Mouse (Mus musculus) forebrain, embryonic 11.5 days (tissue): ENCODE data around the gene Slit1. TPM values are rescaled to one million over a fixed set of nuclear protein-coding genes. Genes with fewer than 3 reads are reported as not detected.

Experiments
- ATAC-seq: fragments of 200-750 bp; cut with Nextera tagmentation; replicated peaks from 2 replicates; pipeline ENCODE4 v1.8.0; 2017; ENCODE audit warnings: moderate TSS enrichment; ENCODE audit not compliant: low FRiP score
- DNase-seq: peaks from one replicate; pipeline ENCODE4 v3.0.0-alpha.2; 2017; ENCODE audit warnings: low spot score
- H3K27ac ChIP-seq: fragments of 300-500 bp; sonication (generic); 2 replicates; pipeline ENCODE4 v1.5.1; 2014; ENCODE audit warnings: low read depth, low read length
- H3K27me3 ChIP-seq: fragments of 300-500 bp; sonication (generic); 2 replicates; pipeline ENCODE4 v1.6.1; 2014; ENCODE audit warnings: mild to moderate bottlenecking, low read length, mixed read lengths; ENCODE audit not compliant: control insufficient read depth, insufficient read depth
- H3K36me3 ChIP-seq: fragments of 300-500 bp; sonication (generic); 2 replicates; pipeline ENCODE4 v1.6.1; 2014; ENCODE audit warnings: mild to moderate bottlenecking, low read length, moderate library complexity, mixed read lengths; ENCODE audit not compliant: control insufficient read depth, insufficient read depth
- H3K4me1 ChIP-seq: fragments of 300-500 bp; sonication (generic); replicated peaks from 2 replicates; pipeline ENCODE4 v1.6.1; 2014; ENCODE audit warnings: low read length, mixed read lengths; ENCODE audit not compliant: control insufficient read depth, insufficient read depth
- H3K4me2 ChIP-seq: fragments of 300-500 bp; sonication (generic); 2 replicates; pipeline ENCODE4 v1.6.1; 2014; ENCODE audit warnings: low read depth, mild to moderate bottlenecking, low read length, moderate library complexity, mixed read lengths; ENCODE audit not compliant: severe bottlenecking
- H3K4me3 ChIP-seq: fragments of 300-500 bp; sonication (generic); 2 replicates; pipeline ENCODE4 v1.5.1; 2014; ENCODE audit warnings: low read depth, low read length
- H3K9ac ChIP-seq: fragments of 300-500 bp; sonication (generic); 2 replicates; pipeline ENCODE4 v1.6.1; 2014; ENCODE audit warnings: low read length
- H3K9me3 ChIP-seq: fragments of 300-500 bp; sonication (generic); 2 replicates; pipeline ENCODE4 v1.6.1; 2016; ENCODE audit warnings: low read length, mixed read lengths; ENCODE audit not compliant: control insufficient read depth
- WGBS: fragments of 180-500 bp; shearing (Covaris S2); extraction: QIAGEN DNeasy Blood & Tissue Kit; methylation state at CpG from one replicate; pipeline ENCODE4 v1.1.7; 2014; 5-methylcytosine and 5-hydroxymethylcytosine counted together
- polyA plus RNA-seq: library from polyadenylated mRNA; unstranded; fragments of >200 nt; fragmentation: Nextera tagmentation; extraction: Ambion mirVana; gene quantifications from 2 replicates; pipeline ENCODE4 v1.2.1, GENCODE M21; 2014

Slit1 gene
- polyA plus RNA-seq: 4.6 and 5.6 TPM in 2 replicates

GRCm38 (mm10) chr19:41743396-41743795, at the start of gene Slit1:
TSS of gene Slit1 (minus strand) at chr19:41743665.
- H3K4me1 ChIP-seq: peaks cover 32% of the 10 kb centered on the region
- H3K9me3 ChIP-seq: no peaks in the 10 kb centered on the region
- H3K4me3 ChIP-seq: peak within 1 kb of the TSS; percentile 42
- 0 out of 2 replicates have a peak, but pooled peaks have one; percentile 13 for ATAC-seq
- H3K9ac ChIP-seq: peak within 1 kb of the TSS; percentile 64
- peaks cover 57% of the 10 kb centered on the region for H3K27me3 ChIP-seq
- DNase-seq: peak; percentile 76
- peak within 1 kb of the TSS; percentile 90 for H3K4me2 ChIP-seq
- WGBS: under 1% methylated on average over 43 of the region's 44 CpGs
- H3K36me3 ChIP-seq: no peaks in the 10 kb centered on the region
- H3K27ac ChIP-seq: no peak within 1 kb of the TSS

GRCm38 (mm10) chr19:41792934-41793486, 49.5 kb upstream of the Slit1 start:
- Histone ChIP-seq H3K4me2 (no peak overlapping the region), H3K36me3 (no peaks in the 10 kb centered on the region), H3K9me3 (no peaks in the 10 kb centered on the region), H3K27ac (no peak overlapping the region), H3K4me3 (no peak overlapping the region), H3K9ac (no peak overlapping the region), H3K4me1 (no peaks in the 10 kb centered on the region), H3K27me3 (no peaks in the 10 kb centered on the region)
- ATAC-seq: no peak
- WGBS: 81% methylated on average over 1 of the region's 1 CpGs
- DNase-seq: no peak

GRCm38 (mm10) chr19:41791384-41791783, 47.9 kb upstream of the Slit1 start:
- Histone ChIP-seq H3K4me3 (no peak overlapping the region), H3K4me1 (no peaks in the 10 kb centered on the region), H3K27me3 (no peaks in the 10 kb centered on the region), H3K9me3 (no peaks in the 10 kb centered on the region), H3K4me2 (no peak overlapping the region), H3K36me3 (0 out of 2 replicates have a peak, but pooled peaks cover 3% of the 10 kb centered on the region), H3K9ac (no peak overlapping the region), H3K27ac (no peak overlapping the region)
- DNase-seq (no peak), ATAC-seq (no peak)
- WGBS: 94% methylated on average over 2 of the region's 2 CpGs

GRCm38 (mm10) chr19:41789110-41789961, 45.9 kb upstream of the Slit1 start:
- Histone ChIP-seq H3K9ac (no peak overlapping the region), H3K4me2 (no peak overlapping the region), H3K27me3 (no peaks in the 10 kb centered on the region), H3K9me3 (no peaks in the 10 kb centered on the region), H3K36me3 (peaks cover 6% of the 10 kb centered on the region; the same call in 1 of the 2 replicates), H3K4me1 (no peaks in the 10 kb centered on the region), H3K27ac (no peak overlapping the region), H3K4me3 (no peak overlapping the region)
- WGBS: 75% methylated on average over 10 of the region's 10 CpGs
- ATAC-seq: no peak
- DNase-seq: no peak

GRCm38 (mm10) chr19:41786896-41787295, 43.4 kb upstream of the Slit1 start:
- Histone ChIP-seq H3K4me1 (no peaks in the 10 kb centered on the region), H3K4me2 (no peak overlapping the region), H3K36me3 (peaks cover 9% of the 10 kb centered on the region; the same call in 1 of the 2 replicates), H3K27me3 (no peaks in the 10 kb centered on the region), H3K9me3 (no peaks in the 10 kb centered on the region), H3K4me3 (no peak overlapping the region), H3K27ac (no peak overlapping the region), H3K9ac (no peak overlapping the region)
- 98% methylated on average over 1 of the region's 1 CpGs for WGBS
- DNase-seq: no peak
- ATAC-seq: no peak

GRCm38 (mm10) chr19:41777514-41777913, 34.0 kb upstream of the Slit1 start:
- no peaks in the 10 kb centered on the region for H3K27me3 ChIP-seq
- no peaks in the 10 kb centered on the region for H3K9me3 ChIP-seq
- 0 out of 2 replicates have a peak, but pooled peaks cover 2% of the 10 kb centered on the region for H3K4me1 ChIP-seq
- DNase-seq (no peak), ATAC-seq (no peak)
- H3K4me3 ChIP-seq: no peak overlapping the region
- no peak overlapping the region for H3K4me2 ChIP-seq
- H3K27ac ChIP-seq: no peak overlapping the region
- peaks cover 8% of the 10 kb centered on the region; the same call in 1 of the 2 replicates for H3K36me3 ChIP-seq
- WGBS: 90% methylated on average over 6 of the region's 6 CpGs
- H3K9ac ChIP-seq: no peak overlapping the region

GRCm38 (mm10) chr19:41768711-41769110, 25.2 kb upstream of the Slit1 start:
- Histone ChIP-seq H3K9me3 (no peaks in the 10 kb centered on the region), H3K27ac (no peak overlapping the region), H3K9ac (no peak overlapping the region), H3K4me1 (no peaks in the 10 kb centered on the region), H3K36me3 (peaks cover 8% of the 10 kb centered on the region; the same call in 1 of the 2 replicates), H3K4me2 (no peak overlapping the region), H3K27me3 (no peaks in the 10 kb centered on the region), H3K4me3 (no peak overlapping the region)
- no peak for DNase-seq
- ATAC-seq: no peak
- 94% methylated on average over 7 of the region's 7 CpGs for WGBS

GRCm38 (mm10) chr19:41766628-41767027, 23.2 kb upstream of the Slit1 start:
- Histone ChIP-seq H3K9ac (no peak overlapping the region), H3K9me3 (no peaks in the 10 kb centered on the region), H3K4me3 (no peak overlapping the region), H3K36me3 (no peaks in the 10 kb centered on the region), H3K4me1 (no peaks in the 10 kb centered on the region), H3K27me3 (no peaks in the 10 kb centered on the region), H3K27ac (no peak overlapping the region), H3K4me2 (no peak overlapping the region)
- 79% methylated on average over 5 of the region's 5 CpGs for WGBS
- ATAC-seq (no peak), DNase-seq (no peak)
